Mouse (Mus musculus): Measurements from ENCODE around the gene Zfp317. TPM values are rescaled to one million over a fixed set of nuclear protein-coding genes. Genes with fewer than 3 reads are reported as not detected.
"Not testable (repeated sequence)": the region's sequence is repeated elsewhere in the genome, so short reads cannot be mapped to it uniquely, and the experiment has no call there.

Zfp317 gene
- 23.7 and 28.4 TPM in 2 replicates for polyA plus RNA-seq (2014; fragmentation: Nextera tagmentation; extraction: Ambion mirVana)

GRCm38 (mm10) chr9:19621843-19622822 is at the start of gene Zfp317:
Gene Zfp317 (plus strand): TSS chr9:19622102.
- Histone ChIP-seq H3K27ac (ENCODE audit: low read depth, low read length) (peak within 1 kb of the TSS; percentile 91), H3K4me2 (peak within 1 kb of the TSS; percentile 57), H3K4me3 (ENCODE audit: low read depth, low read length) (peak within 1 kb of the TSS; percentile 68), H3K27me3 (replicated peaks; ENCODE audit: control insufficient read depth, insufficient read depth, low read length) (no peaks in the 10 kb centered on the region), H3K9me3 (ENCODE audit: control insufficient read depth, low read length) (no peaks in the 10 kb centered on the region), H3K36me3 (ENCODE audit: control insufficient read depth, insufficient read depth, low read length) (no peaks in the 10 kb centered on the region; the same call in 1 of the 2 replicates), H3K9ac (ENCODE audit: low read depth, low read length) (peak within 1 kb of the TSS; percentile 80), H3K4me1 (replicated peaks; ENCODE audit: control insufficient read depth, insufficient read depth, low read length) (no peaks in the 10 kb centered on the region)
- peak; percentile 82 for DNase-seq (ENCODE audit: low spot score)
- 2% methylated on average over 35 of the region's 35 CpGs for WGBS
- peak; percentile 97 for ATAC-seq (replicated peaks; ENCODE audit: low FRiP score)

GRCm38 (mm10) chr9:19582317-19582716 is 39.6 kb upstream of the Zfp317 start, which contains the start of gene Olfr855:
Gene Olfr855 (plus strand): TSS chr9:19582617.
- Histone ChIP-seq H3K4me2 (no peak within 1 kb of the TSS), H3K4me1 (replicated peaks; ENCODE audit: control insufficient read depth, insufficient read depth, low read length) (no peaks in the 10 kb centered on the region), H3K9ac (ENCODE audit: low read depth, low read length) (no peak within 1 kb of the TSS), H3K4me3 (ENCODE audit: low read depth, low read length) (no peak within 1 kb of the TSS), H3K27me3 (replicated peaks; ENCODE audit: control insufficient read depth, insufficient read depth, low read length) (no peaks in the 10 kb centered on the region), H3K36me3 (ENCODE audit: control insufficient read depth, insufficient read depth, low read length) (no peaks in the 10 kb centered on the region), H3K9me3 (ENCODE audit: control insufficient read depth, low read length) (no peaks in the 10 kb centered on the region), H3K27ac (ENCODE audit: low read depth, low read length) (no peak within 1 kb of the TSS)
- ATAC-seq (replicated peaks; ENCODE audit: low FRiP score) (no peak), DNase-seq (ENCODE audit: low spot score) (no peak)

DNA sequence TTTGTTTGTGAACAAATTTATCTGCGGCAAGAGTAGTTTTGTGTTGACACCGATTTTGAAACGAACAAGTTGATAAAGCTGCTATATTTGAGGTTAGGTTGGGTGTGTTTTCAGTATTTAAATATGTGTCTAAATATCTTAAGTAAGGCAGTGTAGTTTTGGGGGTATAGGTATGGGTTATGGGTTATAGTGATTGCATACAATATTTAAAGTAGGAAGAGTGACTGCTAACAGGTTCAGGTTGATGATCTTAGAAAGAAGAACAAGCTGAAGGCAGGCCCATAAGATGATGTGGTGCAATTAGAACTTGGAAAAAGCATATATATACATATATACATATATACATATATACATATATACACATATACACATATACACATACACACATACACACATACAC is 605 bp upstream of the Zfp317 start:
- Histone ChIP-seq H3K9me3 (ENCODE audit: control insufficient read depth, low read length) (no peaks in the 10 kb centered on the region), H3K9ac (ENCODE audit: low read depth, low read length) (no peak overlapping the region), H3K4me2 (no peak overlapping the region), H3K27me3 (replicated peaks; ENCODE audit: control insufficient read depth, insufficient read depth, low read length) (no peaks in the 10 kb centered on the region), H3K36me3 (ENCODE audit: control insufficient read depth, insufficient read depth, low read length) (no peaks in the 10 kb centered on the region; the same call in 1 of the 2 replicates), H3K27ac (ENCODE audit: low read depth, low read length) (no peak overlapping the region), H3K4me3 (ENCODE audit: low read depth, low read length) (no peak overlapping the region), H3K4me1 (replicated peaks; ENCODE audit: control insufficient read depth, insufficient read depth, low read length) (no peaks in the 10 kb centered on the region)
- DNase-seq (ENCODE audit: low spot score) (no peak), ATAC-seq (replicated peaks; ENCODE audit: low FRiP score) (no peak)
- 98% methylated on average over 3 of the region's 3 CpGs for WGBS

DNA sequence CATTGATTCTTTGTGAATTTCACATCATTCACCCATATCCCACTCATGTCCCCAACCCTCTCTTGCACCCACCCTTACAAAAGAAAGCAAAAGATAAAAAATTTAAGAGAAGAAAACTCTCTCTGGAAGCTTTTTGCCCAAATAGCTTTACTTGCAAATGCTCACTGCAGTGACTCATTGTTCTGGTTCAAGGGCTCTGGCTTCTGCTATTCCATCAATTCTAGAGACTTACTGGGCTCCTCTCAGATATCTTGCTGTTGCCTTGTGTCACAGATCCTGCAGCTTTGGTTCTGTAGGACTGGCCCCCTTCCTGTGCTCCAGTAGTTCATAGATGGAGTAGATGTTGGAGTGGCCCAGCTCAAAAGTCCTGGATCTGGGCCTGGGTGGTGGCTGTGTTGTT is 7.7 kb downstream of the Zfp317 start:
- Histone ChIP-seq H3K9ac (ENCODE audit: low read depth, low read length) (no peak overlapping the region), H3K36me3 (ENCODE audit: control insufficient read depth, insufficient read depth, low read length) (peaks cover 11% of the 10 kb centered on the region), H3K4me3 (ENCODE audit: low read depth, low read length) (no peak overlapping the region), H3K4me2 (no peak overlapping the region), H3K9me3 (ENCODE audit: control insufficient read depth, low read length) (no peaks in the 10 kb centered on the region), H3K27ac (ENCODE audit: low read depth, low read length) (no peak overlapping the region), H3K4me1 (replicated peaks; ENCODE audit: control insufficient read depth, insufficient read depth, low read length) (no peaks in the 10 kb centered on the region), H3K27me3 (replicated peaks; ENCODE audit: control insufficient read depth, insufficient read depth, low read length) (no peaks in the 10 kb centered on the region)
- ATAC-seq (replicated peaks; ENCODE audit: low FRiP score): no peak
- no peak for DNase-seq (ENCODE audit: low spot score)

DNA sequence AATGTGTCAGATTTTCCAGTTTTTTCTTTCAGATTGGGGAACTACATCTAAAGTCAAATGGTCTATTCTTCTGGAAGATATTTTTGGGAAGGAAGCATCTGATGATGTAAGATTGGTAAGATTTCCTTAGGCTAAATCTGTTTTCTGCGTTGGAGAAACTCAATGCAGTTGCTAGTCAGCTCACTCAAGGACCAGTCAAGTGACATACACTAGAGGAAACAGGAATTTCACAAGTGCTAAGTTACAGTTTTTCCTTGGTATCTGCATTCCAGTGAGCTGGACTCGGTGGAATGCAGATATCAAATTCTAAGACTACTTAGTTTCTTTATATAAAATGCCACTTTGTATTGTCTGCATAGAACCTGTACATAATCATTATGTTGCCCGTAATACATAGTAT is 23.3 kb downstream of the Zfp317 start:
- WGBS: 86% methylated on average over 3 of the region's 3 CpGs
- no peaks in the 10 kb centered on the region for H3K4me1 ChIP-seq (replicated peaks; ENCODE audit: control insufficient read depth, insufficient read depth, low read length)
- H3K27me3 ChIP-seq (replicated peaks; ENCODE audit: control insufficient read depth, insufficient read depth, low read length): no peaks in the 10 kb centered on the region
- DNase-seq (ENCODE audit: low spot score): no peak
- H3K4me2 ChIP-seq: no peak overlapping the region
- H3K27ac ChIP-seq (ENCODE audit: low read depth, low read length): no peak overlapping the region
- no peaks in the 10 kb centered on the region for H3K9me3 ChIP-seq (ENCODE audit: control insufficient read depth, low read length)
- peaks cover 29% of the 10 kb centered on the region for H3K36me3 ChIP-seq (ENCODE audit: control insufficient read depth, insufficient read depth, low read length)
- no peak overlapping the region for H3K9ac ChIP-seq (ENCODE audit: low read depth, low read length)
- no peak overlapping the region for H3K4me3 ChIP-seq (ENCODE audit: low read depth, low read length)
- no peak for ATAC-seq (replicated peaks; ENCODE audit: low FRiP score)

- no peaks in the 10 kb centered on the region for H3K9me3 ChIP-seq (ENCODE audit: control insufficient read depth, low read length)
- H3K36me3 ChIP-seq (ENCODE audit: control insufficient read depth, insufficient read depth, low read length): no peaks in the 10 kb centered on the region
- no peak for DNase-seq (ENCODE audit: low spot score)
- H3K4me3 ChIP-seq (ENCODE audit: low read depth, low read length): no peak overlapping the region
- no peak overlapping the region for H3K4me2 ChIP-seq
- no peak overlapping the region for H3K9ac ChIP-seq (ENCODE audit: low read depth, low read length)
- WGBS: 80% methylated on average over 6 of the region's 6 CpGs
- ATAC-seq (replicated peaks; ENCODE audit: low FRiP score): no peak
- no peaks in the 10 kb centered on the region for H3K27me3 ChIP-seq (replicated peaks; ENCODE audit: control insufficient read depth, insufficient read depth, low read length)
- no peak overlapping the region for H3K27ac ChIP-seq (ENCODE audit: low read depth, low read length)
- H3K4me1 ChIP-seq (replicated peaks; ENCODE audit: control insufficient read depth, insufficient read depth, low read length): no peaks in the 10 kb centered on the region
Measured at GRCm38 (mm10) chr9:19690281-19690680, 68.4 kb downstream of the Zfp317 start.

DNA sequence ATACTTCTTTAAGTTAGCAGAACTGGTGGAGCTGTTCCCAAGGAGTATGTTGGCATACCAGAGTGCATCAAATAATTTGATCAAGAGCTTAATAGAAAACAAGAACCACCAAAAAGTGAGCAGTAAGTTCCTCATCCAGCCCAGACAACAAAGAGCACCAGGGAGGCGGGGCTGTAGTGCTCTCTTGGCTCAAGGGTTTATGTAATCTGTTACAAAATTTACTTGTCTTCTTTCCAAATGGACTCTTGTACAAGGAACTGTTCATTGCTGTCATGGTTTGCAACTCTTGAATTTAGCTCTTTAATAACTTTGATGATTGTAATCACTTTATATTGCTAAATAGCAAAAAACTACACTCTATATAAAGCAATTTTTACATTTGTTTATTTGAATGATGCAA is 69.5 kb downstream of the Zfp317 start:
- WGBS: 80% methylated on average over 1 of the region's 1 CpGs
- DNase-seq (ENCODE audit: low spot score) (no peak), ATAC-seq (replicated peaks; ENCODE audit: low FRiP score) (no peak)
- H3K36me3 ChIP-seq (ENCODE audit: control insufficient read depth, insufficient read depth, low read length): no peaks in the 10 kb centered on the region
- H3K9ac ChIP-seq (ENCODE audit: low read depth, low read length): no peak overlapping the region
- H3K4me2 ChIP-seq: no peak overlapping the region
- H3K9me3 ChIP-seq (ENCODE audit: control insufficient read depth, low read length): no peaks in the 10 kb centered on the region
- no peaks in the 10 kb centered on the region for H3K4me1 ChIP-seq (replicated peaks; ENCODE audit: control insufficient read depth, insufficient read depth, low read length)
- H3K27ac ChIP-seq (ENCODE audit: low read depth, low read length): no peak overlapping the region
- H3K4me3 ChIP-seq (ENCODE audit: low read depth, low read length): no peak overlapping the region
- no peaks in the 10 kb centered on the region for H3K27me3 ChIP-seq (replicated peaks; ENCODE audit: control insufficient read depth, insufficient read depth, low read length)

DNA sequence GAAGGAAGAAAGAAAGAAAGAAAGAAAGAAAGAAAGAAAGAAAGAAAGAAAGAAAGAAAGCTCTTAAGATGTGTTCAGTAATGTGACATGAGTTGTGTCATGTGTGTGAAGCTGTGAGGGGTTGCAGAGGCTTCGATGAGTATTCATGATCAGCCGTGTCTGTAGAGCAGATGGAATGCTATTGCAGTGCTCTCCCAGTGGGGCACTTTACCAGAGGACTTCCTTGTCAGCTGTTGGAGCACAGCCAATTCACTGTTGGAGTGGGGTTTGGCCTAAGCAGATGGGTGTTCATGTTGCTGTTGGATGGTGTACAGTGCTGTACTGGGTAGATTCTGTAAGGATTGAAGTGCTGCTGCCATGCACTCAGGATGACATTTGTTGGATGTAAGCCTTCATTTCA is 70.5 kb downstream of the Zfp317 start:
- Histone ChIP-seq H3K36me3 (ENCODE audit: control insufficient read depth, insufficient read depth, low read length) (no peaks in the 10 kb centered on the region), H3K9ac (ENCODE audit: low read depth, low read length) (no peak overlapping the region), H3K4me2 (no peak overlapping the region), H3K4me3 (ENCODE audit: low read depth, low read length) (no peak overlapping the region), H3K4me1 (replicated peaks; ENCODE audit: control insufficient read depth, insufficient read depth, low read length) (no peaks in the 10 kb centered on the region), H3K9me3 (ENCODE audit: control insufficient read depth, low read length) (no peaks in the 10 kb centered on the region), H3K27me3 (replicated peaks; ENCODE audit: control insufficient read depth, insufficient read depth, low read length) (no peaks in the 10 kb centered on the region), H3K27ac (ENCODE audit: low read depth, low read length) (no peak overlapping the region)
- 79% methylated on average over 2 of the region's 2 CpGs for WGBS
- DNase-seq (ENCODE audit: low spot score) (no peak), ATAC-seq (replicated peaks; ENCODE audit: low FRiP score) (no peak)

DNA sequence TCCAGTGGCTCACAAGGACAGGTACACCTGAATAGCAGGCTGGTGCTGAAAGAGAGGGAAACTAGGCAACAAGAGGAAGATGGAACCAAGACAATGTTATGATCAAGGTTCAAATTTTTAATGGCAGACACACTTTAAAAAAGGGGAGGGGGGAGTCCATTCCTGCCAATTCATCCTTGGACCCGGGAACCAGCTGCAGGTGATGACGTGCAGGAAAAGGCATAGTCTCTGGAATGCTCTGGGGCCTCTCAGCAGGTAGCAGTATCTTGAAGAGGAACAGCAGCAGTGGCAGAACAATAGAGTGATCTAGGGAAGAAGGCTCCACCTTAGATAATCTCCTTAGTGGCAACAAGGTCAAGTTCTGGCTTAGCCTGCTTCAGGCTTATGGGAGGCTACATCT is 72.4 kb downstream of the Zfp317 start:
- H3K9ac ChIP-seq (ENCODE audit: low read depth, low read length); H3K27ac ChIP-seq (ENCODE audit: low read depth, low read length); DNase-seq (ENCODE audit: low spot score); H3K27me3 ChIP-seq (replicated peaks; ENCODE audit: control insufficient read depth, insufficient read depth, low read length); H3K9me3 ChIP-seq (ENCODE audit: control insufficient read depth, low read length); H3K4me2 ChIP-seq; H3K4me1 ChIP-seq (replicated peaks; ENCODE audit: control insufficient read depth, insufficient read depth, low read length); H3K4me3 ChIP-seq (ENCODE audit: low read depth, low read length); H3K36me3 ChIP-seq (ENCODE audit: control insufficient read depth, insufficient read depth, low read length); ATAC-seq (replicated peaks; ENCODE audit: low FRiP score): not testable (repeated sequence)
- WGBS: 48% methylated on average over 2 of the region's 2 CpGs

All from liver, embryonic 11.5 days (tissue).